Mouse (Mus musculus): ENCODE data around the gene Fpgs.

Gene Fpgs

GRCm38 (mm10) chr2:32704021-32704421 is at the start of gene Fpgs:
Fpgs (minus strand) TSS chr2:32704145.
- no peak for DNase-seq (ENCODE audit: low spot score)

- DNase-seq (ENCODE audit: low spot score), result peak; percentile 42
These were observed 48.2 kb upstream of the Fpgs start for GRCm38 (mm10) chr2:32752181-32752580.

GRCm38 (mm10) chr2:32751665-32752033 is 47.7 kb upstream of the Fpgs start:
- no peak for DNase-seq (ENCODE audit: low spot score)

GRCm38 (mm10) chr2:32750887-32751664 is 47.1 kb upstream of the Fpgs start:
- DNase-seq (ENCODE audit: low spot score), result peak; percentile 90

GRCm38 (mm10) chr2:32750199-32750598 is 46.3 kb upstream of the Fpgs start:
- no peak for DNase-seq (ENCODE audit: low spot score)

GRCm38 (mm10) chr2:32749082-32749481 is 45.1 kb upstream of the Fpgs start:
- DNase-seq (ENCODE audit: low spot score), result no peak

GRCm38 (mm10) chr2:32744272-32744982 is 40.5 kb upstream of the Fpgs start:
- DNase-seq (ENCODE audit: low spot score), result no peak

- peak; percentile 79 for DNase-seq (ENCODE audit: low spot score)
These were observed 38.2 kb upstream of the Fpgs start for GRCm38 (mm10) chr2:32742173-32742531.

- peak; percentile 69 for DNase-seq (ENCODE audit: low spot score)
These were observed 37.6 kb upstream of the Fpgs start for GRCm38 (mm10) chr2:32741273-32742172.

GRCm38 (mm10) chr2:32740916-32741272 is 36.9 kb upstream of the Fpgs start, which contains the start of gene 6330409D20Rik:
6330409D20Rik (minus strand) TSS chr2:32741016.
- no peak for DNase-seq (ENCODE audit: low spot score)

- no peak for DNase-seq (ENCODE audit: low spot score)
These were observed 35.4 kb upstream of the Fpgs start for GRCm38 (mm10) chr2:32739311-32739710.

GRCm38 (mm10) chr2:32737008-32737407 is 33.1 kb upstream of the Fpgs start:
- DNase-seq (ENCODE audit: low spot score), result no peak

- DNase-seq (ENCODE audit: low spot score), result no peak
These were observed 32.4 kb upstream of the Fpgs start for GRCm38 (mm10) chr2:32736306-32736829.

- peak; percentile 29 for DNase-seq (ENCODE audit: low spot score)
These were observed 31.0 kb upstream of the Fpgs start for GRCm38 (mm10) chr2:32734933-32735332.

GRCm38 (mm10) chr2:32734480-32734879 is 30.5 kb upstream of the Fpgs start:
- no peak for DNase-seq (ENCODE audit: low spot score)

GRCm38 (mm10) chr2:32732695-32733094 is 28.8 kb upstream of the Fpgs start:
- DNase-seq (ENCODE audit: low spot score), result no peak

GRCm38 (mm10) chr2:32731911-32732310 is 28.0 kb upstream of the Fpgs start:
- no peak for DNase-seq (ENCODE audit: low spot score)

GRCm38 (mm10) chr2:32730854-32731253 is 26.9 kb upstream of the Fpgs start:
- DNase-seq (ENCODE audit: low spot score), result peak; percentile 82

GRCm38 (mm10) chr2:32729547-32729946 is 25.6 kb upstream of the Fpgs start:
- no peak for DNase-seq (ENCODE audit: low spot score)

GRCm38 (mm10) chr2:32728463-32728862 is 24.5 kb upstream of the Fpgs start:
- no peak for DNase-seq (ENCODE audit: low spot score)

GRCm38 (mm10) chr2:32727435-32727834 is 23.5 kb upstream of the Fpgs start:
- DNase-seq (ENCODE audit: low spot score), result peak; percentile 98

Data from embryo, embryonic 10.5 days (tissue).